Mouse (Mus musculus) cortical plate, adult 2 months (tissue): ENCODE measurements around the gene Map4k2.

Source experiments
- CTCF ChIP-seq: fragments of 200-500 bp; IDR thresholded peaks from 2 replicates; pipeline ENCODE4 v1.5.1; 2011; ENCODE audit warnings: mild to moderate bottlenecking, control low read depth, low read length; ENCODE audit not compliant: insufficient read depth; ENCODE audit errors: extremely low read depth
- POLR2A ChIP-seq: fragments of 200-500 bp; IDR thresholded peaks from 2 replicates; pipeline ENCODE4 v1.6.1; 2011; ENCODE audit warnings: mild to moderate bottlenecking, low read length, control low read depth; ENCODE audit not compliant: insufficient read depth; ENCODE audit errors: extremely low read depth

DNA sequence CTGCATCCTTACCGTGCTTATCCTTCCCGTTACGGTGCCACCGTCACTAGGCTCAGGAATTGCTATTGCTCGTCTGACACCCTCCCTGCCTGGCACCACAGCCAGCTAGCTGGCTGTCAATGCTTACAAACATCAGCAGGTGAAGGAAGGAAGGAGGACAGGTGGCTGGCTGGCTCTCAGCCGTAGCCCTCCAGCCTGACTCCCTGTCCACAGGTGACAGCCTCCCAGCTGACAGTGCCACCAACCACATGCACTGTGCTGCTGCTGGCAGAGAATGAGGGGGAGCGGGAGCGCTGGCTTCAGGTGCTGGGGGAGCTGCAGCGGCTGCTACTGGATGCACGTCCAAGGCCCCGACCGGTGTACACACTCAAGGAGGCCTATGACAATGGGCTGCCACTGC, 22.8 kb upstream of the Map4k2 start:
- TF ChIP-seq POLR2A (no peak), CTCF (no peak)
